Mouse (Mus musculus): ENCODE results near the gene Klhl2.

Klhl2 gene

DNA sequence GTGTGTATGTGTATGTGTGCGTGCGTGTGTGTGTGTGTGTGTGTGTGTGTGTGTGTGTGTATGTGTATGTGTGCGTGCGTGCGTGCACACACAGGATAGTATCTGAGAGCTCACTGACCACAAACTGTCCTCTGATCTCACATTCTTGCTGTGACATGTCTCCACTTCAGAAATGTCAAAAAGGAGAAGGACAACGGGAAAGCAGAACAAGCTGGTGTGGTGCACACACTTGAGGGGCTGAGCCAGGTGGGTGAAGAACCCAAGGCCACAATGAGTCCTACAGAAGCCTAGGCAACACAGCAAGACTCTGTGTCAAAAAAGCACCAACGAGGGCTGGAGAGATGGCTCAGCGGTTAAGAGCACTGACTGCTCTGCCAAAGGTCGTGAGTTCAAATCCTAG is 81.2 kb downstream of the Klhl2 start:
- peak; percentile 21 for DNase-seq (ENCODE audit: low read depth)

DNA sequence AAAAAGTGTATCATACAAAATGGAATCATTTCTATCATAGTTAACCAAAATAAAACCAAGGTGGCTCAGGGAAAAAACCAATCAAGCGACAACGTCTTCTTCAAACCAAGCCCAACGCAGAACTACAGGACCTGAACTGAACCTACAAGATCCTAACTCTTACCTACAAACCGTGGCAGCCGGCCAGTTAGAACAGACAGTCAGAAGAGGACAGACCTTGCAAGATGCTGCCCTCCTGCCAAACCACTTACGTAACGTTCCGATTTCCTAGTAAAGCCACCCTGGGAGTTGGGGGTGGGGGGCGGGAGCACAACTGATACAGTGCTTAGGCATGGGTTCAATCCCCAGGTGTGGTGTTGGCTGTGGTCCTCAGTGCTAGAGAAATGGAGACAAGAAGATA is 82.8 kb downstream of the Klhl2 start:
- no peak for DNase-seq (ENCODE audit: low read depth)

DNA sequence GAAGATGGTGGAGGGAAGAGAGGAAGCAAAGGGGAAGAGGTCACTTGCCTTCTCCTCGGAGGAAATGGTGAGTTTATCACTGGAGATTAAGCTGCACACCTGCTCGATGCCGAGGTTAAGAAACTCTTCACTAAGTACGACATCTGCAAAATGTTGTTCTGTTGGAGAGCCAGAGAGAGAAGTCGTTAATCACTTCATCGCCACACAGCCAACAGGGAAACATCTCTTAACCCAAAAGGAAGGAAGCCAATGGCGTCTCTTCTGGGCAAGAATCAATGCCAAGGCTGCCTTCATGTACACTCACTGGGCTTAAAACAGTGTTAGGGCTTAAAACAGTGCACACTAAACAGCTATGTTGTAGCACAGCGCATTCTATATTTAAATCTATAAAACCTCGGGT is 85.7 kb downstream of the Klhl2 start:
- DNase-seq (ENCODE audit: low read depth): peak; percentile 28

DNA sequence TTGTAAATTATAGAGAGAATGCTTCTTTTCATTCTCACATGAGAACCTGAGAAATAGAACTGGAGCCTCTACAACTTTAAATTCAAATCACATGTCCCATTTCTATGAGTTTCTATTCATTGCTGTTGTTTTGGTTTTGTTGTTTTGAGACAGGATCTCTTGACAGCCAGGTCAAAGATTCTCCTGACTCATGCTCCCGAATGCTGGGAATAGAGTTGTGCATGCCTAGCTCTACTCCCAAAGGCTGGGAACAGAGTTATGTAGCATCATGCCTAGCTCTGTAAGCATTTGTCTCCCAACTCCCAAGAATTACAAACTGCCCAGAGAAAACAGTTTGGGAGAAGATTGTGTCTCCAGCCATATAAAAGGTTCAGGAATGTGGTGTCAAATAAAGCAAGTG is 87.1 kb downstream of the Klhl2 start:
- no peak for DNase-seq (ENCODE audit: low read depth)

DNA sequence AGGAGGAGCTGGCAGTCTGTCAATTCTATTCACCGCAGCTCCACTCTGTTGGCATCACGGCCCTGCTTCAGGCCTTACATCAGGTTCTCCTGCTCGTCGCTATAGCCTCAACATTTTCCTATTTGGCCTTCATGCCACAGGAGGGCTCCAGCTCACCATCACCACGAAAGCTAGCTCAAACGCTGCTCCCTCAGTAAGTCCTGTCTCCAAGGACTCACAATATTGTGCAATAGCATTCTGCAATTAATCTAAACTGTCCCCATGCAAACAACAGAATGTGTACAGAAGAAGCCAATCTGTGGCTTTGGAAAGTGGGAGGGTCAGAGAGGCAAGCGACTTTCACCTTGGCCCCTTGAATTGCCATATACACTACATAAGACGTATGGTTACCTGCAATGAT is 88.4 kb downstream of the Klhl2 start:
- DNase-seq (ENCODE audit: low read depth): peak; percentile 70

DNA sequence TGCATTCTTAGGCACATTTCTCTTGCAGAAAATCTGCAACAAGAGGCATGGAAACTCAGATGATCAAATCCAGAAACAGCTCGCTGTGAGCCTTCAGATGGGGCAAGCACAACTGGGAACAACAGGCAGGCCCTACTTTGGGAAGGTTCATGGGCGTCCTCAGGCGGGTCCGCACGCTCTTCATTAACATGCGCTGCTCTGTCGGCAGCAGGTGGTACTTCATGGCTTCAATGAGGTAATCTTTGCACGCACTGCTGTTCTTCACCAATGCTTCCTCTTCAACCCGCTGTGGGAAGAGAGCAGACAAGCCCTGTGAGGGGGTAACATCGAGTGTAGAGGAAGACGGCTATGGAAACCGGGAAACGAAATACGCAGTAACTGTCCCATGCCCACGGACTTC is 91.9 kb downstream of the Klhl2 start:
- no peak for DNase-seq (ENCODE audit: low read depth)

DNA sequence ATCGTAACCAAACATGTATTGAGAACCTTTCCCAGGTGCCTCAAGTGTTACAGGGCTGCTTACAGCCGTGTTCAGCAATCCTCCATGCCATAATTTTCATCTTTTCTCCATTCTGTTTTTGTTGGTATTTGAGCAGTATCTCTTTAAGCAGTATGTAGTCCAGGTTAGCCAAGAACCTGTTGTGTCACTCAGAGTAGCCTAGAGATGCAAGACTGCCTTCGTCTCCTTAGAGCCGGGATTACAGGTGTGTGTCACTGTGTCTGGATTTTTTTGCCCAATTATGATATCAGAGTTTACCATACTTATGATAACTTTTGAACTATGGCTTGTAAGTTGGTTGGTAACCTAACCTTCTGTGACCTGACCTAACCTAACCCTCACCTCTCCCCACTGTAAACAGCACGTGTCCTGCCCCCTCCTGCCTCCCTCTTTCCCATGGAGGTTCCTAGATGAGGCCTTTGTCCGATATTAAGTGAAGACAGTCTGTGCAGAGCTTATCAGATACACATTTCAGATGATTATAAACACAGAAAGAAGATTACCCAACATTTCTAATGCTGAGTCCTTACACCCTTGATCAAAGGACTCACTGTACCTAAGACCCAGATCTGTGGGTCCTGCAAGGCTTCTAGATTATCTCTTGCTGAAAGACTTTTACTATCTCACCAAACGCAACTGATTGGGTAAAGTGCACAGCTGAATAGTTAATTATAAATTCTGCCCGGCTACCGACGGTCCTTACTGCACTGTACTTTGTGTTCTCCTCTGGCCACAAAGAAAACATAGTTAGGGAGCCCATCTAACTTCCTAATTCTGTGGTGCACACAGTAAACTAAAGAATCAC is 103.4 kb downstream of the Klhl2 start:
- DNase-seq (ENCODE audit: low read depth): no peak

DNA sequence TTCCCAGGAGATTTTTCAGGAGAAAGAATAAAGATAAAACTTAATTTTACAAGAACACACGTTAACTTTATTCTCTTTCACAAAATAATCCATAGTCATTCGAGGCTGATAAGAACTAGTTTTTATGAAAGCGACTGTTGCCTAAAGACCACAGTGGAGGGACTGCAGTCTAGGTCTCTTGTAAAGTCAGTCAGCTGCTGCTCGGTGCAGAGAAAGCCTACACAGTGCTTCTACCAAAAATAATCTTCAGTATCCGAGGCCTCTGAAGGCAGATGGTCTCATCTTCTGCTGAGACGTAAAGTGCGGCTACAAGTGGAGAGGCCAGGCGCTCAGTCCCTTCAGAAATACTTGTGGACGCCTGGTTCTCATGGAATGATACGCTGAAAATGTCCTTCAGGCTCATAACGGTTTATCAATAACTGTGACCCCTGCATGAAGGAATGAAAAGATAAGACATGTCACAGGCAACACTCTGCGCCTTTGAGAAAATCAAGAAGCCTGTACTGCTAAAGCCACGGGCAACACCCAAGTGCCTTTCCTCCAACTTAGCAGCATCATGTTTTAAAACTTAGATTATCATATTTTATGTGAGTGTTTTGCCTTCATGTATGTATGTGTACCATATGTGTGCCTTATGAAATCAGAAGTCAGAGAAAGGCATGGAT is 109.1 kb downstream of the Klhl2 start:
- DNase-seq (ENCODE audit: low read depth): no peak

DNA sequence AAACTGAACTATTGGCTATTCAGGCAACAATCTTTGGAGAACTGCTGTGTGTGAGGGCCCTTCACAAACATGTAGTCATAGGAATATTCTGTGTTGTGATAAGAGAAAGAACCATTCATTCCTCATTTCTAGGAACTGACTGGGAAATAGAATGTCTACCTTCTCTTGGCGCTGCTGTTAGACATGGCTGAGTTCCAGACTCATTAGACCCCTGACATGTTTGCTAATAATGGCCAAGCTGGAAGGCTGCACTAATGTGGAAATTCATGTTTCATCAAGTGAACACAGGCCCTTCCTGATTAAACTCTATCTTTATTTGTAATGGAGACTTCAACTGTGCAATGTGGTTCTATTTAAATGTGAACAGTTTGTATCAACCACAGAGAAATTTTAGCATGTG is 110.9 kb downstream of the Klhl2 start:
- no peak for DNase-seq (ENCODE audit: low read depth)

DNA sequence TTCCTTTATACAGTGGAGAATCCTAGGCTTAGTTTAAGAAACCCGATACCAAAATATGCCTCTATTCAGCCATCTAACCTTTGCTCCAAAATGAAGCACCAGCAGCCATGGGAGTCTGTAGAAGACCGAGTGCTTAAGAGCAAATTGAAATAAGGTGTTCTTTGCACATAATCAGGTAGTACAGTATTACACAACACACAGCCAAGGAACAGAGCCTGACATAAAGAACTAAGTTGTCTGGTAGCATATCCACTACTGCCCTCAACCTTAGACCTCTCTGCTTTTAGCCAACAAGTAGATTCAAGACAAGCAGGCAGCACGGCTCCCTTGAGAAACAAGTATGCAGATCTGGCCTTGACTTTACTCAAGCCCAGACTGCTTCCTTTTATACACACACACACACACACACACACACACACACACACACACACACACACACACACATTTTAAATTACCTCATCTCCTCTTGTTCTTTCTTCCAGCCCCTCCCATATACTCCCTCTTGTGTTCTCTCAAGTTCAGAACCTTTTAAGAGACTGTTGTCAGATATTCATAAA is 113.0 kb downstream of the Klhl2 start:
- DNase-seq (ENCODE audit: low read depth): peak; percentile 58

DNA sequence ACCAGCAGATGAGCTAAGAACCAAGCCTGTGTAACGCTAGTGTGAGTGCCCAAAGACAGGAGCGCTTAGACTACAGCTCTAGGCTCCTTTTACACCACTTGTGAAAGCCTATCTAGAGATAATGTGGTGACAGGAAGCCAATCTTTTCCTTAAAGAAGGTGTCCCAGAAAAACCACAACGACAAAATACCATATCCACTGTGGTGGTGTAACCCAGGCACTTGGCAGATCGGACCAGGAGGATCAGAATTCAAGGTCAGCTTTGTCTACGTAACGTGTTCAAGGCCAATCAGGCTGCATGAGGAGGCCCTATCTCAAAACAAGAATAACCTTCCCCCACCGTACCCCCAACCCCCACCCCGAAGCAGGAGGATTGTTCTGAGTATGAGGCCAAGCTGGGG is 114.7 kb downstream of the Klhl2 start:
- peak; percentile 96 for DNase-seq (ENCODE audit: low read depth)

DNA sequence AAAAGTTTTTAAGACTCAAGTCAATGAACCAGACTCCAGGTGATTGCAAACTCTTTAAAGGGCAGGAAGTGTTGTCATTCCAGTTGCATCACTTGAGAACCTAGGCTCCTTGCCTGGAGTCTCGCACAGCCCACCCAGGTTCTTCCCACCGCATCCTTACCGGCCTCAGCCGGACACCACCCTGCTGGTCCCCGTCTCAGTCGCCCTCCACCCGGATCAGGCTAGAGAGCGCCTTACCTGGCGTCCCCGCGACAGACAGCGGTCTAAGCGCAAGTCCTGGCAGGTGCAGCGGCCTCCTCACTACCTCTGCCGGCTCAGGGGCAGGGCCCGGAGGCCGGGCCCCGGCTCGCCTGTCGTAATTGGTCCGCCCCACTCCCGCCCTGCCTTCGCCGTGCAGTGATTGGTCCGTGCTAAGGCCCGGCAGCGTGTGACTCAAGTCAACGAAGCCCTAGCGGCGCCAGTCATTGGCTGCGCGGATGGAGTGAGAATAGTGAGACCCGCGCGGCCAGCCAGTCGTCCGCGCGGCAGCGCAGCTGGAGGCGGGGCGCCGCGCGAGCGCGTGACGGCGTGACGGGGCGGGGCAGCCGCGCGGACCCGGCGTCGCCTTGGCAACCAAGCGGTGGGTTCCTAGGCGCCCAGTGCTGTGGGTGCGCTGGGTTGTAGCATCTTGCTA is 116.4 kb downstream of the Klhl2 start, which contains the start of gene Msmo1:
Gene Msmo1, minus strand, starts transcription at position 522 of the 673 bp plus-strand sequence.
- DNase-seq (ENCODE audit: low read depth): peak; percentile 97

DNA sequence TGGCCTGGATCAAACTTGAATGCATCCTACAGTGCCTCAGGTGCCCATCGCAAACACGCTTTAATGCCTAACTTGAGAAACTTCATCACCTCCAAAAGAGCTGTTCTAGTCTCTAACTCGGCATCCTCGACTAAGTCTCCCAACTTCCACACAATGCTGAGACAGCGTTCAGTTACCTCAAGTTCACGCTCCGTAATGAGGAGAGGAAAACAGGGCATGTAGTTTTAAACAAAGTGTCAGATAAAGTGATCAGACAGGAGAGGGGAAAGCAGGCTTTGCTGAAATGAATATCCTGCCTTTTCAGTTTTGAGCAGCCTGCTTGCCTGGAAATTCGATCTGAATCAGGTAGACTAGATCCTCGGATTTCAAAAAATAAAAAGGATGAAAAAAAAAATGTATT is 117.2 kb downstream of the Klhl2 start:
- DNase-seq (ENCODE audit: low read depth): no peak

DNA sequence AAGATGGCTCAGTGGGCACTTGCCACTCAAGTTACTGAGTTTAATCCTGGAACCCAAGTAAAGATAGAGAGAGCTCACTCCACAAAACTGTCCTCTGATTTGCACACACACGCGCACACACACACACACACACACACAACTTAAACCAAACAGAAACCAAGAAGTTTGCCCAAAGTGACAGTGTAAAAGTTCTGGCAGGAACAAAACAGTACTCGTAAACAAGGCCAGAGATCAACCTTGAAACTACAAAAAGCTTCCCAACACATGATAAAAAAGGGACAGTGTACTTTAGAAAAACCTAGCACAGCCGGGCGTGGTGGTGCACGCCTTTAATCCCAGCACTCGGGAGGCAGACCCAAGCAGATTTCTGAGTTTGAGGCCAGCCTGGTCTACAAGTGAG is 121.7 kb downstream of the Klhl2 start:
- no peak for DNase-seq (ENCODE audit: low read depth)

DNA sequence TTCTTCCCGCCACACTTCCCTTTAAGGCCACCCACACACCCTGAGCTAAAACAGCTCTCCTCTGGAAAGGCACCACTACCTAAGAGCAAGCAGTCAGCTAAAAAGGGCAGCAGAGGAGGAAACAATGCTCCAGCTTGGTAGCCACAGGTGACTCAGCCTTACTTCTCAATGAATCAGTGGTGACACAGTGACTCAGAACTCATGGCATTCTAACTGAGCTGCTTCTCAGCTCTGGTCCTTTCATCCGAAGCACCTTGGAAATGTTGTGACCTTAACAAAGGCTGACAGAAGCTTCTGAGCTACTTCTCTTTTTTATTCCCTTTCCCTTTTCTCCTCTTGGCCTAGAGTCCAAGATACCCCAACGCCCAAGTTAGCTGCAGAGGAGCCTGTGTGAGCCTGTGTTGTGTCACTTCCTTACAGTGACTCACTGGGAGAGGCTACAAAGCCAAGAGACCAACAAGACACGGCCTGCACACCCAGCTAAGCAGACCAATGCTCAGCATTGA is 123.6 kb downstream of the Klhl2 start:
- peak; percentile 90 for DNase-seq (ENCODE audit: low read depth)

DNA sequence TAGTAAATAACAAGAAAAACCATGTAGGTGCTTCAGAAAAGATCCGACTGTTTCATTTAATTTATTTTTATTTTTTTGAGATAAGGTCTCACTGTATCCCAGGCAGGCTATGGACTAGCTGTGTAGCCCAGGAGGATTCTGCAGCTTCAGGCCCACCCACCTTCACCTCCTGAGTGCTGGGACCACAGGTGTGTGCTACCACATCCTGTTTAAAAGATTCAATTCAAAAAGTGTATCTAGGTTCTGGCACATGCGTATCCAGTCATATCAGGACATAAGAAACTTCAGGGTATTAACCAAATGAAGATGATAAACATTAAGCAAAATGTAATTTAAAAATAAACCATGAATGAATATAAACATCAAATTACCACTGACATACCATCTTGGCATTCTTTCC is 126.6 kb downstream of the Klhl2 start:
- no peak for DNase-seq (ENCODE audit: low read depth)

DNA sequence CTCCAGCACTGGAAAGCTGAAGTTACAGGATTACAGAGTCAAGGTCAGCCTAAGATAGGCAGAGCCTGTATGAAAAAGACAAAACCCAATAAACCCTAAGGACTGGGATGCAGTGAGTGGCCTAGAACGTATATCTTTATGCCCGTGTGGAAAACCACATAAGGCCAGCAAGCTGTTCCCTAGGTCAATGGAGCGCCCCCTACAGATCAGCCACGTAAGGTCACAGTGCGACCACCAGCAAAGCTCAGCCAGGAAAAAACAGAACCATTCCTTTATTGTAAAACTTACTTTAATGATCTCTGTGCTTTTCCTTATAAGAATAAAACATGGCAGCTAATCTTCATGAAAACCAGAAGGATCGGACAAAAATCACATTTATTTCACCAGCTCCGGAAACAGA is 131.9 kb downstream of the Klhl2 start:
- no peak for DNase-seq (ENCODE audit: low read depth)

DNA sequence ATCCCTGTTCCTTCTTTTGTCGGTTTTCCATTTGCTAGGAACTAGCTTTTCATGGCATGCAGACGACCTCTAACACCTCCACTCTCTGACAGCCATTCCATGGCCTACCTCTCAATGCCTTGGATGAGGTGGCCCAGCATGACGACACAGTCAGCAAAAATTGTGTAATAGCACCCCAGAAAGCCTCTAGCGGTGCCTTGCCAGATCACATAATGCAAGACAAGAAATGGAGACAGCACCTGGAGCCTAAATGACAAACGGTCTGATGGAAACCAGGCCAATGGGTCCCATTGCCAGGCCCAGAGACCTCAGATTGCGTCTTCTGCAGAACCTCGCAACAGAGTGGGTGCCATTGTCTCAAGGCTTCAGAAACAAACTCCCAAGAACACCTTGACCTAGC is 137.3 kb downstream of the Klhl2 start:
- DNase-seq (ENCODE audit: low read depth): no peak

DNA sequence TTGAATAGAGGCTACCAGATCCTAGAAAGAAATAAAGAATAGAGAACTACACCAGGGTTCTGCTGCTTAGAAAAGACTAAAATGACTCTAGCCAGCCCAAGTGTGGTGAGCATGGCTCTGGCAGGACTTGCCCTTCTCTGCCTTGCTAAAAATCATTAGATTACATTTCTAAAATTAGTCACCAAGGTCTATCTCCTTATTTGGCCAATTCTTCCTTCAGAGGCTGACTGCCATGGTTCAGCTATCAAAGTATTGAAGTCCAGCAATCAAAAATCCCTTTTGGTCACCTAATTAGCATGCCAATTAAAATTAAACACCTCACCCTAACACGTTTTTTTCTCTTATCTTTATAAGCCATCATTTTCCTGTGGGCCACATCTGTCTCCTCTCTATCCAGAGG is 138.3 kb downstream of the Klhl2 start:
- DNase-seq (ENCODE audit: low read depth): no peak

DNA sequence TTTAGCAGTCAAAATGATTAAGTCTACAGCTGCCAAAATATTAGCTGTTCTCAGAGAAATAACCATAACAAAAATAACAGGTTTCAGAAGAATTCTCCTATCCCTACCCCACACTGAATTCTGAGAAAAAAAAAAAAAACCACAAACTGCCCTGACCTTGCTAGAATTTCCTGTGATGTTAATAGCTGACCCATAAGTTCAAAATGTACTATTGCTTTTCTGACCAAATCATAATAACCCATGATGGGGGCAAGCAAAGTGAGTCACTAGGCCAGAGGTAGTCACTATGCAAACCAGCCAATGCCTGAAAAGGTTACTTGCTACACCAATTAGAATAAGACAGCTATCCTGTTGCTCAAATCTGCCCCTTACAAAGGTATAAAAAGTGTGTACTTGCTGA is 142.3 kb downstream of the Klhl2 start:
- peak; percentile 61 for DNase-seq (ENCODE audit: low read depth)

DNA sequence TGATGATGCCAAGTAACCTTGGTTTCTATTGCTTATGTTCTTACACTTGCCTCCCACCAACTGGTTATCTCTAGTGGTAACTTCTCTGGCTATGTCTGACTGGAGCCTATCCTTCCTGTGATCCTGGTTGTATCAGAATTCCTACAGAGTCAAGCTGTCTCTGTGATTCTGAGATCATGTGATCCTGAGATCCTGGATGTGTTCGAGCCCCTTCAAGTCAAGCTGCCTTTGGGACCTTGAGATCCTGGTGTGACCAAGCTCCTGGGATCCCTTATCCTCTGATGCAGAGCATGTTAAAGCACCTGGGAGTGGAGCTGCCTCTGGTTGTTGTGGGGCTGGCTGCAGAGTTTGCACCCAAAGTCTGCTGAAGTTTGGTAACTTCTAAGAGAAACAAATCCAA is 146.6 kb downstream of the Klhl2 start:
- no peak for DNase-seq (ENCODE audit: low read depth)

DNA sequence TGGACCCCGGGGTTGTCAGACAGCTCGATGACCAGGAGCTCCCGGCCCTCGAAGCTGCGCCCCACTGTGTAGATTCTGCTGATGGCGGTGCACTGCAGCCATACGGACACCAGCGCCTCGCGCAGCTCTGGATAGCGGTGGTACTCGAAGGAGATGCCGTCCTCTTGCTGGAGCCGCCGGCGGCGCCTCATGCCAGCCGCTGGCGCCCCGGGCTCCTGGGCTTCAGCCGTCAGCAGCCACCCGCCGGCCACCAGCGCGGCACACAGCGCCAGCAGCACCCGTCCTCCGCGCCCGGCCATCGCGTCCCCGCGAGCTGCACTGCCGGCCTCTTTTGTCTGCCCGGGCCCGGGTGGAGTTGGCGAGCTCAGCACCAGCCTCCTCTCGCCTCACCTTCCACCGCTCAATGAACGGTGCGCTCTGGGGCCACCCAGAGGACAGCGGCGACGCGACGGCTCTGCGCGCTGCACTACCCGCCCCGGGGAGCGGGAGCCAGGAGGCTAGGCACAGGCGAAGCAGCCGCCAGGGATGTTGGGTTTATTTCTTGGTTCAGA is 157.1 kb downstream of the Klhl2 start, which contains the start of gene Cpe:
Gene Cpe, minus strand, starts transcription at position 404 of the 551 bp plus-strand sequence.
- no peak for DNase-seq (ENCODE audit: low read depth)
